Mouse (Mus musculus) kidney, postnatal 0 days (tissue): ENCODE results near the gene Ttc30a2. TPM values are rescaled to one million over a fixed set of nuclear protein-coding genes. Genes with fewer than 3 reads are reported as not detected.

ENCODE experiments used
- ATAC-seq: fragments of 200-750 bp; cut with Nextera tagmentation; replicated peaks from 2 replicates; pipeline ENCODE4 v1.8.0; 2017; ENCODE audit warnings: low read depth, moderate number of reproducible peaks, moderate TSS enrichment, moderate library complexity; ENCODE audit not compliant: low FRiP score
- DNase-seq: peaks from one replicate; pipeline ENCODE4 v3.0.0-alpha.2; 2016; ENCODE audit warnings: low spot score
- H3K27ac ChIP-seq: fragments of 300-500 bp; sonication (generic); 2 replicates; pipeline ENCODE4 v1.5.1; 2014; ENCODE audit warnings: mild to moderate bottlenecking
- H3K27me3 ChIP-seq: fragments of 300-500 bp; sonication (generic); 2 replicates; pipeline ENCODE4 v1.6.1; 2014; ENCODE audit warnings: low read length, mixed read lengths; ENCODE audit not compliant: insufficient read depth
- H3K36me3 ChIP-seq: fragments of 300-500 bp; sonication (generic); 2 replicates; pipeline ENCODE4 v1.6.1; 2014; ENCODE audit warnings: low read length, mixed read lengths; ENCODE audit not compliant: insufficient read depth
- H3K4me1 ChIP-seq: fragments of 300-500 bp; sonication (generic); replicated peaks from 2 replicates; pipeline ENCODE4 v1.6.1; 2014; ENCODE audit warnings: antibody characterized with exemption, low read length, mixed read lengths; ENCODE audit not compliant: insufficient read depth
- H3K4me2 ChIP-seq: fragments of 300-500 bp; sonication (generic); 2 replicates; pipeline ENCODE4 v1.6.1; 2014; ENCODE audit warnings: mild to moderate bottlenecking, low read length, moderate library complexity, mixed read lengths
- H3K4me3 ChIP-seq: fragments of 300-500 bp; sonication (generic); replicated peaks from 2 replicates; pipeline ENCODE4 v1.5.1; 2014; ENCODE audit warnings: low read depth, low read length
- H3K9ac ChIP-seq: fragments of 300-500 bp; sonication (generic); 2 replicates; pipeline ENCODE4 v1.6.1; 2014; ENCODE audit warnings: low read depth, low read length
- H3K9me3 ChIP-seq: fragments of 300-500 bp; sonication (generic); replicated peaks from 2 replicates; pipeline ENCODE4 v1.6.1; 2016; ENCODE audit warnings: low read length, inconsistent platforms, mixed read lengths
- CTCF ChIP-seq: IDR thresholded peaks from 2 replicates; pipeline ENCODE4 v1.5.1; 2016; ENCODE audit warnings: antibody characterized with exemption, low read depth, mild to moderate bottlenecking, moderate library complexity
- WGBS: fragments of 180-500 bp; shearing (Covaris S2); extraction: QIAGEN DNeasy Blood & Tissue Kit; methylation state at CpG from one replicate; pipeline ENCODE4 v1.1.7; 2014; 5-methylcytosine and 5-hydroxymethylcytosine counted together
- polyA plus RNA-seq: library from polyadenylated mRNA; unstranded; fragments of >200 nt; fragmentation: Nextera tagmentation; extraction: Ambion mirVana; gene quantifications from 2 replicates; pipeline ENCODE4 v1.2.1, GENCODE M21; 2015

Ttc30a2 gene
- polyA plus RNA-seq, 1 experiment from 2014 or later = 0.51 TPM

DNA sequence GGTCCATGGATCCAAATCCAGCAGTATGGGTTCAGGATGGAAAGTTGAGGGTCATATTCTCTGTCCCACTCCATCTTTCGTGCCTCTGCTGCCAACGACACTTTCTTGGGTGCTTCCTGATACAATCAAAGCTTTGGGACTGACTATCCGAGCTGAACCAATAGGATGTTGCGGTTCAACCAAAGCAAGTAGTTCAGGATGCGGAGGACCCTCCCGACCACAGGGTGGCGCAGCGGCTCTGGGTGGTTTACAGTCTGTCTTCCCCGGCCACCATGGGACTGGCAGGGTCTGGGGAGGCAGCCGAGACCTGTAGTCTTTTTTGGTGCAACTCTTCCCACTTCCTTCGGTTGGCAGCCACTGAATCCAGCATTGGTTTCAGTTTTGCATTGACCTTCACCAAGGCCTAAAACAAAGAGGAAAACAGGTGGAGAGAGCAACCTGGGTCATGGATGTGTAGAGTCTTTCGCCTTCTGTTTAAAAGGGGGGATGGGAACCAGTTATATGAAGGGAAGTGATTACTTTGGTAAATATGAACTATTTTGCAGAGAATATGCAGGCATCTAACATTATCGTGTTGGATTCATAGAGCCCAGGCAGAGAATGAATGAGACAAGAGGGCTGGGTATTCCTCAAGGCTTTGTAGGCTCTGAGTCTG lies 13.0 kb upstream of the Ttc30a2 start:
- Histone ChIP-seq H3K36me3 (no peaks in the 10 kb centered on the region), H3K27me3 (no peaks in the 10 kb centered on the region), H3K27ac (no peak overlapping the region), H3K4me1 (no peaks in the 10 kb centered on the region; the same call in 1 of the 2 replicates), H3K9ac (no peak overlapping the region), H3K4me3 (no peak overlapping the region), H3K4me2 (no peak overlapping the region), H3K9me3 (no peaks in the 10 kb centered on the region)
- peak; percentile 79 for TF ChIP-seq CTCF
- ATAC-seq (peak; percentile 43; the same call in 1 of the 2 replicates), DNase-seq (peak; percentile 75)
- whole genome bisulfite sequencing = 62% methylated on average over 13 of the region's 13 CpGs

DNA sequence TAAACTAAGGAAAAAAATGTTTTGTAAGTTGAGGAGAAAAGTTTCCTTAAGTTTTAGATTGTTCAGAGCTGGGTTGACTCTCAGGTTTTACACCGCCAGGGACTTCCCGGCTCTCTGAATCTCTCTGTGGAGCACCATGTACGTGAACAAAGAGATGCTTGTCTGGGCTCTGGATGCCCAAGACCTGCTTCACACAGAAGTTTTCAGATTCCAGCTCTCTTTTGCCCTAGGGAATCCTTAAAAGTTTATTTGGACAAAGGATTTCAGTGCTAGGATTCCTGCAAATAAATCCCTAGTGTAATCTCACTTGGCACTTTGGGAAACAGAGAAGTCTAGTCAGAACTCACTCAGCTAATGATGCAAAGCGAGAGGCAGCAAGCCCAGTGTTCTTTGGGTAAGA lies 11.7 kb upstream of the Ttc30a2 start:
- Histone ChIP-seq H3K4me2 (no peak overlapping the region), H3K4me1 (no peaks in the 10 kb centered on the region; the same call in 1 of the 2 replicates), H3K9ac (no peak overlapping the region), H3K9me3 (no peaks in the 10 kb centered on the region), H3K36me3 (no peaks in the 10 kb centered on the region), H3K4me3 (no peak overlapping the region), H3K27ac (no peak overlapping the region), H3K27me3 (no peaks in the 10 kb centered on the region)
- 74% methylated on average over 4 of the region's 4 CpGs for WGBS
- TF ChIP-seq CTCF = no peak
- no peak for DNase-seq
- ATAC-seq = no peak

DNA sequence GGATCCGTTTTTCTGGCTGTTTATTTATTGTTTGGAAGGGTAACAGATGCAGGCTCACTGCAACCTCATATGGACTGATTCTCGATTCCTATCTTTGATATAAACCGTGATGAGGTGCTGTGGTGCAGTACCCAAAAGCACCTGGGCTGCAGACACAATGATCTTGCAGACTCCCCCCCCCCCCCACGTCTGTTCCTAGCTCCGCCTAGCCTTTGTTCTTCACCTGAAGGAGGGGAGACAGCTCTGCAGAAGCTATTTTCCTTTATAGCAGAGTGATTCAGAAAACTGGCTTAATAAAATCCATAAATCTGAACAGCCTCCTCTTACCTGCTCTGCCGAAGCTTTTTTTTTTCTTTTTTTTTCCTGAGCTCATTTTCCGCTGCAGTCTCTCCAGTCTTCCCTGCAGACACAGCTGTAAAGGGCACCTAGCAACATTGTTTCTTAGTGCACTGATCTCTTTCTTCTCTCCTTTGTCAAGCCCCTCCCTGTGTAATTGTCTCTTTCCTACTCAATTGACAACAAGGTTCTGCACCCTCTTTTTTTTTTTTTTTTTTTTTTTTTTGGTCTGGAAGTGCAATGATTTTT lies 10.9 kb upstream of the Ttc30a2 start:
- no peaks in the 10 kb centered on the region; the same call in 1 of the 2 replicates for H3K4me1 ChIP-seq
- DNase-seq (no peak), ATAC-seq (no peak)
- TF ChIP-seq CTCF = no peak
- no peaks in the 10 kb centered on the region for H3K9me3 ChIP-seq
- WGBS = 23% methylated on average over 7 of the region's 7 CpGs
- peak overlapping the region; percentile 31; the same call in 1 of the 2 replicates for H3K4me2 ChIP-seq
- H3K27me3 ChIP-seq = no peaks in the 10 kb centered on the region
- no peaks in the 10 kb centered on the region for H3K36me3 ChIP-seq
- H3K4me3 ChIP-seq = no peak overlapping the region
- no peak overlapping the region for H3K27ac ChIP-seq
- no peak overlapping the region for H3K9ac ChIP-seq

DNA sequence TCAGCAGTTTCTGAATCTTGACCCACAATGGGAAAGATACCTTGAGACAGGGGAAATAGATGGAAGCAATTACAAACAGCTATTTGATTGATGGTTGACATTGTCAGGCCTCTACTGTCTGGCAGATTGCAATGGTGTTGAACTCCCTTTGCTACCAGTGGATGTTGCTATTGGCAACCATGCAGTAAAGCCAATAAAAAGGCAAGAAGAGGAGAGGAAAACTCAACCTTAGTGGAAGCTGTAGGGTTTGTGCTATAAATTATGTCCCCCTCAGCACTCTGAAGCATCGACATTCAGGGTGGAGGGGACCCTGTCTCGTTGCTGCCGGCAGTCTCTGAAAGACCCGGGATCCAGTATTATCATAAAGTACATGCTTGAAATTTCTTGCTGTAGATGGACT lies 10.4 kb upstream of the Ttc30a2 start:
- ATAC-seq = no peak
- TF ChIP-seq CTCF = no peak
- WGBS = 20% methylated on average over 4 of the region's 4 CpGs
- Histone ChIP-seq H3K27me3 (no peaks in the 10 kb centered on the region), H3K4me1 (no peaks in the 10 kb centered on the region; the same call in 1 of the 2 replicates), H3K27ac (no peak overlapping the region), H3K4me3 (no peak overlapping the region), H3K4me2 (0 out of 2 replicates have a peak overlapping the region, but pooled peaks have one; percentile 31), H3K9me3 (no peaks in the 10 kb centered on the region), H3K36me3 (no peaks in the 10 kb centered on the region), H3K9ac (no peak overlapping the region)
- DNase-seq = no peak

DNA sequence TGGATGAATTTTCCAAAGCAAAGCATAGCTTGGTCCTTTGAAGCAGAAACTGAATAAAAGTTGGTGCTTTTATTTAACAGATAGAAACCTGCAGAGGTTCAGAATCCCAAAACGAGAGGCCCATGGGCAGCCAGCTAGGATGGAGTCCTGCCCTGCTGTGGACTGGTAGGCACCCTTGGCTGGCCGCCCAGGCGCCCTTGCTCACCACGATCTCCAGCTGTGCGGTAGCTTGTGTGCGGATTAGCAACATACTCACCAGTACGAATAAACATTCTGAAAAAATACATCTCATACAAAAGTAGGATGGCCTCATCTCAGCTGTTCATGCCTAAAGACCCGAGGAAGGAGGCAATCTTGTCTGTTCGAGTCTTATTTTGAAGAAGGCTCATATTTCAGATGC lies 9.8 kb upstream of the Ttc30a2 start:
- no peak overlapping the region for H3K4me2 ChIP-seq
- no peak overlapping the region for H3K9ac ChIP-seq
- H3K27me3 ChIP-seq = no peaks in the 10 kb centered on the region
- no peaks in the 10 kb centered on the region for H3K36me3 ChIP-seq
- H3K4me3 ChIP-seq = no peak overlapping the region
- WGBS = 60% methylated on average over 9 of the region's 9 CpGs
- DNase-seq (no peak), ATAC-seq (no peak)
- no peak for TF ChIP-seq CTCF
- H3K27ac ChIP-seq = no peak overlapping the region
- H3K4me1 ChIP-seq = no peaks in the 10 kb centered on the region; the same call in 1 of the 2 replicates
- no peaks in the 10 kb centered on the region for H3K9me3 ChIP-seq

DNA sequence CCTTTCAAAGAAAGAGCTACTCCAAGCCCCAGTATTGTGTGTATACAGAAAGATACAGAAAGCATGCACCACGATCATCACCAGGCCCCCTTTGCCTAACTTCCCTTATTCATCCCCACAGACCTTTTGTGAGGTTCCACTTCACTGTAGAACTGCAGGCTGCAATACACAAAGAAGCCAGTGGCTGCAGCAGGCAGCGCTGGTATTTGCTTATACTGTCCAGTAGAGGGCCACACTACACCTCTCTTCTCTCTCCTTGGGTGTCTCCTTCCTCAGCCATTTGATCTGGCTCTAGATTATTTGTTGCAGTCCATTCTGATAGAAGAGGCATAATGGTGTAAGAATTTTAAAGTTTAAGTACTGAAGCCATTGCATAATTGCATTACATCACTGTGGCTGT lies 7.2 kb upstream of the Ttc30a2 start:
- Histone ChIP-seq H3K27me3 (no peaks in the 10 kb centered on the region), H3K36me3 (no peaks in the 10 kb centered on the region), H3K9ac (no peak overlapping the region), H3K4me2 (no peak overlapping the region), H3K4me3 (no peak overlapping the region), H3K9me3 (no peaks in the 10 kb centered on the region), H3K27ac (no peak overlapping the region), H3K4me1 (no peaks in the 10 kb centered on the region)
- TF ChIP-seq CTCF = peak; percentile 99
- DNase-seq (peak; percentile 97), ATAC-seq (peak; percentile 64)
- 0% methylated on average over 2 of the region's 2 CpGs for WGBS

DNA sequence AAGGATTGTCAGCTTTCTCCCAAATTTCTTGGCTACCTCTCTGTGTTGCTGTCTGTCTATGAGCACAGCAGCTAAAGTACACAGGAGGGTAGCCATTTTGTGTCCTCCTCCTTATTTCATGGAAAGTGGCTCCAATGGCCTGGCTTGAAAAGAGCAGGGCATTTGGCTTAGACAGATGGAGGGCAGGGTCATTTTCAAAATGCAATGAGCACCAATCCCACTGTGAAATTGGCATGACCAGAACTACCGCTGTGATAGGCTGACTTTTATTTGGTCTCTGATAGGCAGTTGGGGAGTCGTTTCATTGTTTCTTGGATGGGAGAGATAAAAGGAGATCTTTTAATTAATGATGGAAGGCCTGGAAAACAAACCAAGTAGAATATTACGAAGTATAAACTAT lies 5.9 kb upstream of the Ttc30a2 start:
- H3K4me2 ChIP-seq = no peak overlapping the region
- no peak overlapping the region for H3K4me3 ChIP-seq
- no peaks in the 10 kb centered on the region for H3K36me3 ChIP-seq
- TF ChIP-seq CTCF = no peak
- 74% methylated on average over 3 of the region's 3 CpGs for WGBS
- ATAC-seq (no peak), DNase-seq (no peak)
- H3K9me3 ChIP-seq = no peaks in the 10 kb centered on the region
- no peak overlapping the region for H3K27ac ChIP-seq
- H3K9ac ChIP-seq = no peak overlapping the region
- no peaks in the 10 kb centered on the region for H3K27me3 ChIP-seq
- H3K4me1 ChIP-seq = no peaks in the 10 kb centered on the region
